9 mouse cellular contexts compared by ENCODE assay signal in the genomic region with DNA sequence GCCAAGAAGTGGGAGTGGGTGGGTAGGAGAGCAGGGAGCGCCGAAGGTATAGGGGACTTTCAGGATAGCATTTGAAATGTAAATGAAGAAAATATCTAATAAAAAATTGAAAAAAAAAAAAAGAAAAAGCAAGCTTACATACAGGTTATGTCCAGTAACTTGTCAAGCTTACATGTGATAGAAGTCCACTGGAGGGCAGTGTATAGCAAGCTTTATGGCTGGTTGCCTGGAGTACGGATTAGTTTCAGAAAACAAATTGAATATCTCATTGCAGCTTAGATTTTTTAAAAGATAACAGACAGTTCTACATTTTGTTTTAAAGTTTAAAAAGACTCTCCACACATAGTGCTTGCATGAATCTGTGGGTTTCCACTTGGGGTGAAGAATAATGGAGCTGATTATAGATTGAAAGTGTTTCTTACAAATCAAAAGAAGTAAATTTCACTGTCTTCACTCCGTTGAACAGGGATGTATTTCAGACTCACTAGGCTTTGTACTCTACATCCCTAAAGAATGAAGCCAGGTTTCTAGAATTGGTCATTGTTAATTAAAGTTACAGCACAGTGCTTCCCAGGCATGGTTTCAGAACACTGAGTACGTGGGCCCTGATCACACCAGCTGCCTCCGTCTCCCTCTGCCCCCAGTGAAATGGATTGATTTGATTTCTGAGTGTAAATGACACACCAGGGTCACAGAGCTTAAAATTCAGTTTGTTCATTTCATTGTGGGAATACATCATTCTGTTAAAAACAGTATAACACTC.
DNase-seq lines count a peak whose midpoint lies in the region; ATAC-seq and TF ChIP-seq lines count a peak whose summit lies in the region.
"Had no signal": no experiment of that assay in that cellular context is flagged by ENCODE, and none has a peak within 500 bp of the region (broad histone marks: within the 10 kb centered on the region; RNA-seq: fewer than 3 reads in every experiment).

No protein-coding gene starts in this region.

- no peak overlapping the region for H3K4me2 ChIP-seq in CH12.LX (ENCODE audit: insufficient read depth, low read depth, poor library complexity, severe bottlenecking)
- H3K4me2 ChIP-seq in midbrain, embryonic 13.5 days (replicated peaks) = no peak overlapping the region

- no peak for TF ChIP-seq EP300 in CH12.LX (IDR thresholded peaks at IDR 0.05; ENCODE audit: low read length)

- no peak overlapping the region for H3K9ac ChIP-seq in CH12.LX (ENCODE audit: insufficient read depth, low read depth)
- H3K9ac ChIP-seq in midbrain, embryonic 13.5 days (replicated peaks) = no peak overlapping the region

- no peaks in the 10 kb centered on the region for H3K79me2 ChIP-seq in CH12.LX (replicated peaks; ENCODE audit: control insufficient read depth, extremely low read depth, insufficient read depth, poor library complexity, severe bottlenecking)

- H3K9me3 ChIP-seq in CH12.LX (replicated peaks; ENCODE audit: low read length) = no peaks in the 10 kb centered on the region
- no peaks in the 10 kb centered on the region for H3K9me3 ChIP-seq in midbrain, embryonic 13.5 days
- H3K9me3 ChIP-seq: megakaryocyte, embryonic 14.5 days had no signal

- H3K27me3 ChIP-seq in CH12.LX (replicated peaks) = no peaks in the 10 kb centered on the region
- no peaks in the 10 kb centered on the region for H3K27me3 ChIP-seq in midbrain, embryonic 13.5 days
- H3K27me3 ChIP-seq: megakaryocyte, embryonic 14.5 days had no signal

- no peak overlapping the region for H3K4me3 ChIP-seq in CH12.LX (replicated peaks in 1 of 3; ENCODE audit: low read depth in 2 of 3, low read length in 2 of 3, poor library complexity in 1 of 3)
- no peak overlapping the region for H3K4me3 ChIP-seq in midbrain, embryonic 13.5 days (replicated peaks)
- H3K4me3 ChIP-seq: megakaryocyte, embryonic 14.5 days had no signal

- peak; percentile 74; the same call in 1 of the 2 replicates for ATAC-seq in midbrain, embryonic 13.5 days

- H3K4me1 ChIP-seq in CH12.LX (ENCODE audit: control insufficient read depth in 1 of 2, insufficient read depth in 2 of 2) = no peaks in the 10 kb centered on the region
- no peaks in the 10 kb centered on the region for H3K4me1 ChIP-seq in midbrain, embryonic 13.5 days (replicated peaks)
- H3K4me1 ChIP-seq: megakaryocyte, embryonic 14.5 days had no signal

- TF ChIP-seq RAD21 in CH12.LX (IDR thresholded peaks at IDR 0.05; ENCODE audit: low read depth, low read length) = peak; percentile 50

- WGBS in midbrain, embryonic 13.5 days = 56% methylated on average over 6 of the region's 6 CpGs

- H3K27ac ChIP-seq in CH12.LX (ENCODE audit: insufficient read depth, low read depth) = no peak overlapping the region
- no peak overlapping the region for H3K27ac ChIP-seq in midbrain, embryonic 13.5 days

- TF ChIP-seq CTCF in CH12.LX (conservative IDR thresholded peaks at IDR 0.05 in 1 of 2, IDR thresholded peaks at IDR 0.05 in 1 of 2; ENCODE audit: low read depth in 2 of 2, low read length in 2 of 2) = peak in 1 of 2 experiments; percentile 42; a peak in 2 of 4 replicates

- no peaks in the 10 kb centered on the region for H3K36me3 ChIP-seq in CH12.LX (replicated peaks in 1 of 2; ENCODE audit: control insufficient read depth in 1 of 2, insufficient read depth in 1 of 2, low read length in 1 of 2)
- H3K36me3 ChIP-seq in midbrain, embryonic 13.5 days = no peaks in the 10 kb centered on the region

- dilution Hi-C loops in CH12.LX (cut with MboI; ENCODE audit: extremely low pct_ligation_motif_present, extremely low pct_unique_long_range_greater_than_20kb, low sequenced_read_pairs) = no loop called here

- peak; percentile 11 to 80 for DNase-seq in frontal cortex, adult 2 months (ENCODE audit: extremely low spot score in 1 of 2, low spot score in 1 of 2)
- DNase-seq in frontal cortex, postnatal 14 days (ENCODE audit: low spot score in 2 of 2) = no peak
- peak; percentile 24 for DNase-seq in CH12.LX (ENCODE audit: extremely low read depth)
- peak; percentile 34 for DNase-seq in fibroblast of lung, adult 2 months (ENCODE audit: low read depth)
- DNase-seq in kidney, postnatal 4 days = peak; percentile 23 to 39
- no peak for DNase-seq in testis, postnatal 14 days (ENCODE audit: low spot score)
- DNase-seq in urinary bladder, postnatal 10 days (ENCODE audit: low spot score) = no peak

- TF ChIP-seq POLR2A in CH12.LX (IDR thresholded peaks at IDR 0.05; ENCODE audit: low read depth, low read length) = no peak

- in situ Hi-C loops in CH12.LX (cut with MboI; ENCODE audit: low pct_ligation_motif_present, low pct_unique_long_range_greater_than_20kb, low sequenced_read_pairs) = loop anchor here (25.0 kb wide), 1 partner anchor 301 kb away; no protein-coding TSS in a partner anchor

TF ChIP-seq in CH12.LX, 34 proteins besides CTCF, POLR2A, EP300 and RAD21:
- no peak for TF ChIP-seq ZC3H11A (IDR thresholded peaks at IDR 0.05; ENCODE audit: low read depth, low read length)
- no peak for TF ChIP-seq ETS1 (conservative IDR thresholded peaks at IDR 0.05; ENCODE audit: low read depth, low read length)
- no peak for TF ChIP-seq MAX (IDR thresholded peaks at IDR 0.05; ENCODE audit: low read length)
TF ChIP-seq in CH12.LX: peak in this region for 0.

Comparison
In these comparisons a context has a peak if more than half of its experiments do, and no peak if none do; other contexts are left out.
1. DNase-seq: peak in frontal cortex, adult 2 months (2 of 2), CH12.LX (single experiment), fibroblast of lung, adult 2 months (single experiment) and kidney, postnatal 4 days (2 of 2); none in frontal cortex, postnatal 14 days (0 of 2), testis, postnatal 14 days (single experiment) and urinary bladder, postnatal 10 days (single experiment).